Mouse (Mus musculus) cerebral cortex, adult 2 months (tissue): ENCODE measurements around the gene Tmem63b.

Experiments used
- WGBS: fragments of 180-500 bp; shearing (Covaris S2); methylation state at CpG from one replicate; pipeline ENCODE4 v1.1.7; 2018; 5-methylcytosine and 5-hydroxymethylcytosine counted together

Tmem63b gene

DNA sequence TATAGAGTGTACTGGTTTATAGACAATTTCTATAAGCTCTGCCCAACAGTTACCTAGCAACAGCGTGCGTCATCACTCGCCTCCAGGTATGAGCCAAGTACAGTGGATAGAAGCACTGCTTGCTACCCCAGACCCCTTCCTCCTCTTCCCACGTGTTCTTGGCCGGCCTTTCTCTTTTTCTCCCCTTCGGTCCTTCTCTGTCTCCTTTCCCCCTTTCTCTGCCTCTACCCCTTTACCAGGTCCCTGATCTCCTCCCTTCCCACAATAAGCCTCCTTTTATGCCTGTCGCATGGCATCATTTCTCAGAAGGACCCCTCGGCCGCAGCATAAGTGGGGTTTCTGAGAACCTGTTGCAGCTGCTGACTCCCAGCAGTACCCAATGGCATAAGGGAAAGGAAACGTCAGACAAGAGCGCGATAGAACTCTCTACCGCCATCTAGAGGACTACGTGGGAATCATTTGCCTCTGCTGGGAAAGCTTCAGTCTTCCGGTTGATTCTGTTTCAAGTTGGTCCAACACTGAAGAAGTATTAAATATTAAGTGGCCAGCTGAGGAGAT is 60.0 kb downstream of the Tmem63b start:
- WGBS = 17% methylated on average over 15 of the region's 15 CpGs

DNA sequence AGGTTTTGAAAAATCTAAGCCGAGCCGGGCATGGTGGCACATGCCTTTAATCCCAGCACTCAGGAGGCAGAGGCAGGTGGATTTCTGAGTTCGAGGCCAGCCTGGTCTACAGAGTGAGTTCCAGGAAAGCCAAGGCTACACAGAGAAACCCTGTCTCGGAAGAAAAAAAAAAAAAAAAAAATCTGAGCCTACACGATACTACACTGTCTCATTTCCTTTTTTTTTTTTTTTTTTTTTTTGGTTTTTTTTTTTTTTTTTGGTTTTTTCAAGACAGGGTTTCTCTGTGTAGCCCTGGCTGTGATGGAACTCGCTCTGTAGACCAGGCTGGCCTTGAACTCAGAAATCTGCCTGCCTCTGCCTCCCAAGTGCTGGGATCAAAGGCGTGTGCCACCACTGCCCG is 63.3 kb downstream of the Tmem63b start:
- WGBS = 92% methylated on average over 8 of the region's 8 CpGs

DNA sequence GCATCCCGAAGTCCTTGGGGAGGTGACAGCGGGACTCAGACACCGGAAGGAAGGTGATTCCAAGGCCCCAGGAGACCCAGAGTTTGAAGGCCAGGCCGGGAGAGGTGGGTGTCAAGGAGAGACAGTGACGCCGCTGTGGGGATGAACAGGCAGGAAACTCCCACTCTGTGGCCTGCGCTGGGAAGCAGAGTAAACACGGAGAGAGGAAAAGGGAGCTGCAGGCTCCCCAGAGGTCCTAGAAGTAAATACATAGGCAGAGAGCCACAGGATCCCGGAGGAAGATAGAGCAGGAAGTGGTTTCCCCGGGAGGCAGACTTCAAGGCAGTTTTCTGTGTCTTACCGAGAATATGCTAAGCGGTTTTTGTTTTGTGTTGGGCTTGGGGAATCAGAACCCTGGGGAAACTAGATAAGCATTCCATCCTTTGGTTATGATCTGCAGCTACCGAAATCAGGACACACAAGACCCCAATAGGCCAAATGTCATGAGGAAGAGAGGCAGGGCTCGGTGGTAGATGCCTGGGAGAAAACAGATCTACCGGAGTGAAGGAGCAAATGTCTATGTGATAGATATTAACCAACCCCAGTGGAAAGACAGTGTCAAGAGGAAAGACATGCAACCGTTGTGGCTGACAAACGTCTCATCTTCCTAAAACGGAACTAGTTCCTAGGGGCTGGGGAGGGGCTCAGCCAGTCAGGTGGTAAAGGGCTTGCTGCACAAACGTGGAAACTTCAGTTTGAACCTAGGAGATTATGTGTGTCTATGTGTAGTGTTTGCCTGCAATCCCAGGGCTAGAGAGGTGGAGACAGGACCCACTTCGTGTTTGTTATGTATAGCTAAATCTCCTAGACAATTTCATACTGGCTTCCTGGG is 67.1 kb downstream of the Tmem63b start:
- 54% methylated on average over 20 of the region's 20 CpGs for WGBS

DNA sequence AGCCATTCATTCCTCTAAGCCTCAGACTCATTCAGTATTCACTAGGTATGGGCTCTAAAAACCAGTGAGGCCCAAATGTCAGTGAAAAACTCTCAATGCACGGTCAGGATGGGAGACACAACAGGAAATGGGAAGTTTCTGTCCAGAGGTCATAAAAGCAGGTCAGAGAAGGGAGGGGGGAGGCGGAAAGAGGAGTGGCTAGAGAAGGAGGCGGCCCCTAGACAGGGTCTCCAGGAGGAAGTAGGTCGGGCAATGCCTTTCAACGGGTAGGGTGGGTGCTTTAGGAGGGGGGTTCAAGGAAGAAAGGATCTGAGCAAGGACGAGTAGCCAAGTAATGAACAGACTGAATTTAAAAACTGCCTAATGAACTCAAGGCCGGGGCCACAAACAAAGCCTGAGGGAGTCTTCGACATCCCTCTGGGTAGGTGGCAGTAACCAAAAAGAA is 67.7 kb downstream of the Tmem63b start:
- 45% methylated on average over 8 of the region's 8 CpGs for WGBS

DNA sequence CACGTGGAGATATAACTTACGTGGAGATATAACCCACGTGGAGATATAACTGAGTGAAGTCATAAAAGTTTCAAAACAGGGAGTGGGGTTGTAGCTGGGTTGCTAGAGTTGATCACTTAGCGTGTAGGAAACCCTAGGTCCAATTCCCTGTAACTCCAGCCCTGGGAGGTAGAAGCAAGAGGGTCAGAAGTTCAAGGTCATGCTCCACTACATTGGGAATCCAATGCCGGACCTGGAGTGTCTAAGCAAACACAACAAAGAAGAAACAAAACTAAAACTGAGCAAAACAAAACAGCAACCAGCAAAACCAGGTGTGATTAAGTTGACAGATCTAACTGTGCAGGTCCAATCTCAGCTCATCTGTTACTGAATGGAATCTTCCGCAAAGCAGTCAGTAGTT is 69.0 kb downstream of the Tmem63b start:
- WGBS = 97% methylated on average over 6 of the region's 6 CpGs

DNA sequence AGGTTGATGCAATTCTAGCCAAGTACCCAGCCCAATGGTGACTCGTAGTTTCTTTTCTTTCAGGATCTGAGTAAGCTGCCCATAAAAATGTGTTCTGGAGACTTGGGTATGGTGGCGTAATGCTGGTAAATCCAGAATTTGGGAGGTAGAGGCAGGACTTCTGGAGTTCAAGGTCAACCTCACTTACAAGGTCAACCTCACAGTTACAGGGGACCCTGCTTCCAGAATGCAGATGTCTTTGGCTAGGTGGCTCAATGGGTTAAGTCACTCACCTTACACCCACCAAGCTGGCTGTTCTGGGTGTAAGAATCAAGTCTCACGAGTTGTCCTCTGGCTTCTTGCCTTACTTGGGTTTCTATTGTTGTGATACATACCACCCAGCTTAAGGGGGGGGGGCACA is 70.0 kb downstream of the Tmem63b start:
- 72% methylated on average over 3 of the region's 3 CpGs for WGBS

DNA sequence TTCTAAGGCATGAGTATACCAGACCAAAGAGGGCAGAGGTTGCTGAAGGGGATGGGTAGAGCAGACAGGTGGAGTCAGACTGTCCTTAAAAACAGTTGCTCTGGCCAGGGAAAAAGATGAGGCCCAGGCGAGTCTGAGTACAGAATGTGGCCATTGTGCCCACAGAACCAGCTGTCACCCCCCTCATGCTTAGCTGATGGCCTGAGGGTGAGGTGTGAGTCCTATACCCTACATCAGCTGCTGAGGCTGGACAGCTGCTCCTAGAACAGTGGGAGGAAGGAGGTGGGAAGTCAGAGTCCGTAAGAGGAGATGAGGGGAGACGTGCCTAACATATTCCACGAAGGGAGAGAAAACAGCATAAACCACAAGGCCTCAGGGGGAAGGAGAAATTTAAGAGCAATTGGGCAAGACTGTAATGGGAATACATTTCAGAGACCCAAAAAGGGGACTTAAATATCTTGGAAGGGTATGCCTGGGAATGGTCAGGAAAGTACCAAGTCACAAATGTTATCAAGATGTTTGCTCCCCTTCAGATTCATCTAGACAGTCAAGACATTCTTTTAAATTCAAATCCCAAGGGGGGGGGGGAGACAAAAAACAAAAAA is 70.6 kb downstream of the Tmem63b start:
- WGBS = 62% methylated on average over 4 of the region's 4 CpGs

DNA sequence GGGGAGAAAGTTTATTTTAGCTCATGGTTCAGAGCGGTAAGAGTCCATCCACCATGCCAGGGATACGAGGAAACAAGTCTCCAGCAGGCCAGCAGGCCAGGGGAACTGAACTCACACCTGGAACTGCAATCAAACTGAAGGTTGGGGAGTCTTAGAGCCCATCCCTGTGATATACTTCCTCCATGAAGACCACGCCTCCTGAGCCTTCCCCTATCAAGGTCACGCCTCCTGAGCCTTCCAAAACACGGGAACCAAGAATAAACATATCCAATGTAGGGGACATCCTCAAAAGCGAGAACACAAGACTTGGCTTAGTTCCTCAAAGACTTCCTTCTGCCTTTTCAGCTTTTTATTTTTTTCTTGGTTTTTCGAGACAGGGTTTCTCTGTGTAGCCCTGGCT is 73.8 kb downstream of the Tmem63b start:
- 92% methylated on average over 7 of the region's 7 CpGs for WGBS

DNA sequence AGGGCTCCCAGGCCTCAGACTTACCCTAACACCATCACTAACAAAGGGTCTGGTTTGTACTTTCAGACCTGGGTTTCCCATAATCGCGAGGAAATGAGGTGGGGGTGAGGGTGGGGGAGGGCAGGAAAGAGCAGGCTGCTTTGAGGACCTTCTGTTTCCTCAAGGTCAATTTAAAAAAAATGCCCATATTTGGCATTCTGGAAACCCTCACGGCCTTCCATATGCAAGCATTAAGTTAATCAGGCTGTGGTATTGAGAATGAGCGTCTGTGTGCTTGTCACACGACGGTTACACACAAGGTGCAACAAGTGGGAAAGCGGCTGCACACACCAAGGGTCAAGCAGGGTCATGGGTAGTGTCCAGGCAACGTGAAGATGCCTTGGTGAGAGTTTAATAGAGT is 74.7 kb downstream of the Tmem63b start:
- 86% methylated on average over 8 of the region's 8 CpGs for WGBS
